Mouse (Mus musculus) cerebellum, adult 11-12 months (tissue): ENCODE data around the gene Atrnl1.

Experiments used
- DNase-seq: peaks from one replicate; pipeline ENCODE4 v3.0.0; 2022

Gene Atrnl1

GRCm38 (mm10) chr19:58125010-58125409 lies 514.2 kb downstream of the Atrnl1 start:
- DNase-seq = no peak

- no peak for DNase-seq
These were observed 521.1 kb downstream of the Atrnl1 start for GRCm38 (mm10) chr19:58131896-58132295.

GRCm38 (mm10) chr19:58140191-58140784 lies 529.5 kb downstream of the Atrnl1 start:
- DNase-seq = no peak

GRCm38 (mm10) chr19:58143853-58144454 lies 533.1 kb downstream of the Atrnl1 start:
- no peak for DNase-seq

- DNase-seq = no peak
These were observed 534.7 kb downstream of the Atrnl1 start for GRCm38 (mm10) chr19:58145521-58145920.

- no peak for DNase-seq
These were observed 540.4 kb downstream of the Atrnl1 start for GRCm38 (mm10) chr19:58151257-58151656.

GRCm38 (mm10) chr19:58161569-58161968 lies 550.7 kb downstream of the Atrnl1 start:
- DNase-seq = no peak

- DNase-seq = no peak
These were observed 554.2 kb downstream of the Atrnl1 start for GRCm38 (mm10) chr19:58164896-58165634.

GRCm38 (mm10) chr19:58165635-58166015 lies 554.8 kb downstream of the Atrnl1 start:
- no peak for DNase-seq

- no peak for DNase-seq
These were observed 555.3 kb downstream of the Atrnl1 start for GRCm38 (mm10) chr19:58166147-58166546.

- DNase-seq = no peak
These were observed 567.6 kb downstream of the Atrnl1 start for GRCm38 (mm10) chr19:58178410-58178809.

GRCm38 (mm10) chr19:58180773-58181172 lies 569.9 kb downstream of the Atrnl1 start:
- DNase-seq = no peak
